Mouse (Mus musculus): Measurements from ENCODE around the gene Cdc6.

GRCm38 (mm10) chr11:98972215-98972614 lies 64.6 kb downstream of the Cdc6 start:
- TF ChIP-seq CTCF (IDR thresholded peaks at IDR 0.05 in 2 of 3, conservative IDR thresholded peaks at IDR 0.05 in 1 of 3; ENCODE audit: control insufficient read depth in 1 of 3, insufficient read depth in 1 of 3, low read depth in 2 of 3, low read length in 3 of 3, poor library complexity in 1 of 3, severe bottlenecking in 1 of 3) (peak; percentile 65 to 99 (median 99)), EP300 (IDR thresholded peaks at IDR 0.05; ENCODE audit: low read depth in 1 of 2, low read length in 2 of 2) (no peak), ELF1 (IDR thresholded peaks at IDR 0.05; ENCODE audit: low read depth, low read length) (no peak), JUND (IDR thresholded peaks at IDR 0.05; ENCODE audit: low read depth, low read length) (no peak), POLR2AphosphoS2 (IDR thresholded peaks at IDR 0.05; ENCODE audit: low read length) (no peak), ZMIZ1 (IDR thresholded peaks at IDR 0.05; ENCODE audit: low read depth, low read length) (no peak), POLR2A (IDR thresholded peaks at IDR 0.05; ENCODE audit: control insufficient read depth in 1 of 2, insufficient read depth in 1 of 2, low read depth in 1 of 2, low read length in 2 of 2, poor library complexity in 1 of 2) (no peak), MAX (IDR thresholded peaks at IDR 0.05; ENCODE audit: low read length) (no peak), KAT2A (conservative IDR thresholded peaks at IDR 0.05; ENCODE audit: low read depth, low read length) (no peak), MAZ (IDR thresholded peaks at IDR 0.05; ENCODE audit: low read depth, low read length) (0 out of 2 replicates have a peak, but pooled peaks have one; percentile 77), NELFE (IDR thresholded peaks at IDR 0.05; ENCODE audit: low read depth, low read length) (no peak), SIN3A (IDR thresholded peaks at IDR 0.05; ENCODE audit: low read length) (peak; percentile 72), ZKSCAN1 (IDR thresholded peaks at IDR 0.05; ENCODE audit: low read depth, low read length) (no peak), MEF2A (IDR thresholded peaks at IDR 0.05; ENCODE audit: extremely low read depth, insufficient replicate concordance, low read depth, low read length, poor library complexity, severe bottlenecking) (no peak)

Data from MEL (cell line).